Mouse (Mus musculus): ENCODE measurements around the gene Tspan1.

DNA sequence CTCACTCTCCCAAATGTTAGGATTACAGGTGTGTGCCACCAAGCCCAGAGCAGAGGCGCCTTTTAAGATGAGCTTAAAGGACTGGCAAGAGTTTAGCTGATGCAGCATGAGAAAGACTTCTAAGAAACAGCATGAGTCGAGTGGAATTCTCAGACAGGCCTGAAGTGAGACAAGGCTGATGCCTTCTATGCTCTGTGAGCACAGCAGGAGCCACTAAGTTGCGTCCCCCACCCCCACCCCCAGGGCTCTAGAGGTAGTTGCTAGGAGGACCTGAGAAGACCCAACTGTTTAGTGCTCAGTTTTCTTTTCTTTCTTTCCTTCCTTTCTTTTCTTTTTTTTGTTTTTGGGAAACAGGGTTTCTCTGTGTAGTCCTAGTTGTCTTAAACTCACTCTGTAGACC lies 14.7 kb upstream of the Tspan1 start:
- no peak for TF ChIP-seq CTCF (IDR thresholded peaks at IDR 0.05; ENCODE audit: extremely low read depth, insufficient read length, insufficient replicate concordance, low read depth, low read length)
- TF ChIP-seq POLR2A (IDR thresholded peaks at IDR 0.05; ENCODE audit: low read depth, low read length) = no peak

Measured in small intestine, adult 2 months (tissue).